Mouse (Mus musculus) CD8-positive naive resting alpha-beta T cell, adult 2 months (primary cell): Measurements from ENCODE around the gene Ddt.
"Not testable (repeated sequence)": the region's sequence is repeated elsewhere in the genome, so short reads cannot be mapped to it uniquely, and the experiment has no call there.

Experiments used
- DNase-seq, 2 experiments: peaks; one replicate each; pipeline ENCODE4 v3.0.0; 2022; ENCODE audit warnings: low read depth in 2 of 2, low spot score in 2 of 2

Gene Ddt

DNA sequence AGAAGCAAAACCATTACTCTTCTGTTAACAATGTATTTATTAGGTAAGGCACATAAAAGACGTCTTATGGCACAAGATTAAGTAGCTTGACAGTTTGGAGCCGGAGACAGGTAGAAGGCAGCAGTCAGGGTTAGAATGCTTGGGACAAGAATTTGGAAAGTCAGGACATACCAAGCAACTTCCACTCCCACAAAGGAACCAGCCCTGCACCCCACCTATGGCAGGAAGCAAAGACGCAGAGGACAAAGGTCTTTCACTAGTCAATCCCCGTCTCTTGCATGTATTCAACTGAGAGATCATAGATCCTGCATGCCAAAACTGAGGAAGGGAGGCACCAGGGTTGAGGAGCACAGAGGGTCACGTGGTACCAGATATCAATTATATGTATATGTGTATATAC, 888 bp upstream of the Ddt start:
- DNase-seq: no peak

DNA sequence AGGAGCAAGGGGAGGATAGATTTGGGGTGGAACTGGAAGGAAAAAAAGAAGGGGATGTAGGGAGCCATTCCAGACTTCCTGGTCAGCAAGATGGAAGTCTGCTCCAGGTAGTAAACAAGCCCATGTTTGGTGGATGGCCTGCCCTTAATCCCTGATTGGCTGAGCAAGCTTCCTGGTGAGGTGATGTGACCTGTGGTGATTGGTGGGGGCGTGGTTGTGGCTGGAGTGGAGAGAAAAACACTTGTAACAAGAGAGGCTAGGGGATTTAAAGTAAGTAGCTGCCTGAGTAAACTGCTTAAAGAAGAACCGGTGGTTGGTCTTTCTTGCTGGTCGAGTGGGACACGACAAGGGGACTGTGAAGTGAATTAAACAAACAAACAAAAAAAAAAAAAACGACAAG, 5.5 kb downstream of the Ddt start:
- not testable (repeated sequence) for DNase-seq

DNA sequence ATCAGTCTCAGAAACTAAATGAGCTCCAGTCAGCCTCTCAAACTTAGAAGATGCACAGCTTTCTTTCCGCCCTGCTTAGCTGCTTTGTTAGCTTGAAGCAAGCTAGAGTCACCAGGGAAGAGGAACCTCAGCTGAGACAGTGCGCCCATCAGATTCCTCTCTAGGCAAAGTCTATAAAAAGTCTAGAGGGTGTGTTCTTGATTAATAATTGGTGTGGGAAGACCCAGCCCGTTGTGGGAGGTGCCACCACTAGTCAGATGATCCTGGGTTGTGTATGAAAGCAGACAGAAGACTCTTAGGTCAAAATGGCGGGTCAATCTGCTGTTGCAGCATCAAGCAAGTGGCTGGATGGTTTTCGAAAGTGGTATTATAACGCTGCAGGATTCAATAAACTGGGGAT, 6.4 kb downstream of the Ddt start:
- no peak for DNase-seq

DNA sequence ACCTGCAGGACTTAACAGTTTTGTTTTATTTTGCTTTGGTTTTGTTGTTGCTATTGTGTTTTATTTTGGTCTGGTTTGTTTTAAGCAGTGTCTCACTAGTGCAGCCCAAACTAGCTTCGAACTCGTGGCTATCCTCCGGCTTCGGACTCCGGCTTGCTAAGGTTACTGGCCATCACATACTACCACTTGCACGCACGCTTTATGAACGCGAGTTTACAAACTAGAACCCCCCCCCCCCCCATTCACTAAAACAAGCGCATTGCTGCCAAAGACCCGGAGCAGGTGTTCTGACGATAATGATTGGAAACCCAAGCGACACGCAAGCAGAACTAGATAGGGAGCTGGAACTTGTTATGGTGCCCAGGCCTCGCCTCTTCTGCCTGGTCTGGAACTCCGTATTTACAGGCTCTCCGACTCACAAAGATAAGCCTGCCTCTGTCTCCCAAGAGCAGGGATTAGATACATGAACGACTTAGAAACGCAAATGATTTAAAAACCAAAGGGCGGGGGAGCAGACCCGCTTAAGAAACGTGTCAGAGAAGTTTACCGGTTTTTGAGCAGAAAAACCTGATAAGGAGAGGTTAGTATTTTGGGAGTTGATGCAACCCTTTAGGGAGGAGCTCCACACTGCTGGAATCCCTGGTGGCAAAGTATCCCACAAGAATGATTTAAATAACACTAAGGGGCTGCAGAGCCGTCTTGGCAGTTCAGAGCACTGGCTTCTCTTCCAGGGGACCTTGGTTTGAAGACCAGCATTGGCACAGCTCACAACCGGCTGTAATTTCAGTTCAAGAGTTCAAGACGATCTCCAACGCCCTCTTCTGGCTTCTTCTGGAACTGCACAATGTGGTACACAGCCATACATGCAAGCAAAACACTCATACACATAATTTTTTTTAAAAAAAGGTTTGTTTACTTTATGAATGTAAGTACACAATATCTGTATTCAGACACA, 8.4 kb downstream of the Ddt start:
- peak; percentile 72 to 80 for DNase-seq

DNA sequence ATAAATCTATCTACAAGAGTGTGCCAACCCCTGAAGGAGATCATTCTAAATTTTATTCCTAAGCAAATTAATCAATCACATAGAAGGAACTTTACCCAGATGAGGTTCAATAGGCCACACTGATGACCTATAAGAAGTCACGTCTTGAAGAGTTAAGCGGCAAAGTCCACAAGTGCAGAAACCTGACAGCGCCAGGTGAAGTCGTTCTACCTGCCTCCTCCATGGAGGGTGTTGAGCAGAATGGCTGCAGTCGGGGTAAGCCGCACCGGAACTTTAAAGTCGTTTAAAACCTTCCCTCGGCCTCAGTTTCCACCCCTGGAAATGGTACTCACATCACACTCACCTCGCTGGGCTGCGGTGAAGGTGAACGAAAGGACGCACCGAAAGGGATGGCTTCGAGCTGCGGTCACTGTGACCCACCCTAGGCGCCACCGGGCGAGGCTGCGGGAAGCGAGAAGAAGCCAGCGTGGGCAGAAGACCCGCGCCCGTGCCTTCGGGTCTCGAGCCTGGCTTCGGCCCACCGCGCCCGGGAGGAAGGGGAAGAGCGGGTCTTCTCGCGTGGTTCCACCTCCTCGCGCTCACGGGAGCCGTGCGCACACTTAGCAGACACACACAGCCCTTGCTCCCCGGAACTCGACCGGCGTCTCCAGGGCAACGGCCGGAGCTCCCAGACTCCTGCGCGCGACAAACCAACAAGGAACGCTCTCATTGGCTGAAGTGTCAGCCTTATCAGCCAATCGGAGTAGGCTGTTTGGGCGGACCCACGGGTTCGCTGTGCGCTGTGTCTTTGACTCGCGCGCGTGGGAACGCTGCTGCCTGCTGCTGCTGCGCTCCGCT, 9.3 kb downstream of the Ddt start, which contains the start of gene Cabin1:
Cabin1 (minus strand) TSS at position 660 of the 837 bp plus-strand sequence.
- peak; percentile 97 to 98 for DNase-seq

DNA sequence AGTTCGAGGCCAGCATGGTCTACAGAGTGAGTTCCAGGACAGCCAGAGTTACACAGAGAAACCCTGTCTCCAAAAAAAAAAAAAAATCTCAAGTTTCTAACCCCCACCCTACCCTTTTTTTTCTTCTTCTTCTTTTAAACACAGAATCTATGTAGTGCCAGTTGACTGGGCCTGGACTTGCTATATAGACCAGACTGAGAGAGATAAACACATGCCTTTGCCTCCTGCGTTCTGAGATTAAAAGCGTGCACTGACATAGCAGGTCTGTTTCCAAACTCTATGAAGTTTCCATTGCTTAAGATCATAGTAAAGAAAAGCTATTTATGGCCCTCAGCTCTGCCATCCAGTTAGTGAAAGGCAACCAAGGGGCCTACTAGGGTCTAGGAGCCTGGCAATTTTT, 10.8 kb downstream of the Ddt start:
- no peak for DNase-seq

DNA sequence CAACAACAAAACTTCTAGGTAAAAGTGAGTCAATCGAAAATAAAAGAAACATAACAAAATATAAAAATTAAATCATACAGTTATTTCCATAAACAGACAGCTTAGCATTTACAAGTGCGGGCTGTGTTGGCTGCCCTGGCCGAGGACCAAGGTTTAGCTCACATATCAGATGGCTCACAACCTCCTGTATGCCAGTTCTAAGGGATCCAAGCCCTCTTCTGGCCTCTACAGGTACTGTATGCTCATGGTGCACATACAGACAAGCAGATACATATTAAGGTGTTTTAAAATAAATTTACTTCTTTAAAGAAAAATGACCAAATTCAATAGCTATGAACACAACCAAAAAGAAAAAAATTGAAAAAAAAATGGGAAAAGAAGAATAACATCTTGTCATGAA, 12.9 kb downstream of the Ddt start:
- no peak for DNase-seq

DNA sequence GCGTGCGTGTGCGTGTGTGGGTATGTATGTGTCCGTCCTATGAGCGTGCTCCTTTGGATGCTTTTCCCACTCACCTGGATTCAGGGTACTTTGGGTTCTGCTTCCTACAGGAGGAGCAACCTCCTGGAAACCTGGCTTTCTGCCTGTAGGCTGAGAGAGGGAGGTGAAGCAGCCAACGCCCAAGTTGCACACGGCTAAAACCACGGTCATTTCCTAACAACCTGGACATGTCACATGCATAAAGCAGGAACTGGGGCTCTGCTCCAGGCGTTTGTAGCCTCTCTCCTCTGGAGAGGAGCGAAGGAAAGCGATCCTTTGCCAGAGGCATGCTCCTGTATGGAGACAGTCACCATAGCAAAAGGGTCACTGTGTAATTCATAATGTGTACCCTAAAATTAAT, 16.5 kb downstream of the Ddt start:
- no peak for DNase-seq

DNA sequence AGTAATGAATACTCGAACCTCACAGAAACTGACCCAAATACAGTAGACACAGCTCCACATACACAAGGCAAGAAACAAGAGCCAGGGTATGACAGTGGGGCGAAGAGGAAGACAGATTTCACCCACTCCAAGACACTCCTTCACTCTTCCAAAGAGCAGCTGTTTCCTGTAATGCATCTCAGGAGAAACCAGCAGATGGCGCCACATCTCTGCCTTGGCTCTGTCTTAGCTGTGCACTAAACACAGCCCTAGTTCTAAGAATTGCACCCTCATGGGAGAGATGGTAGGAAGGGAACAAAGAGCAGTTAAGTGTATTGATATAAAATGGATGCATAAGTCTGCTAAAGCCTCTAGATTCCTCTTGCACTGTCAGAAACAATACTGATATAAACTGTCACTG, 29.2 kb downstream of the Ddt start:
- DNase-seq: peak; percentile 73 to 81

DNA sequence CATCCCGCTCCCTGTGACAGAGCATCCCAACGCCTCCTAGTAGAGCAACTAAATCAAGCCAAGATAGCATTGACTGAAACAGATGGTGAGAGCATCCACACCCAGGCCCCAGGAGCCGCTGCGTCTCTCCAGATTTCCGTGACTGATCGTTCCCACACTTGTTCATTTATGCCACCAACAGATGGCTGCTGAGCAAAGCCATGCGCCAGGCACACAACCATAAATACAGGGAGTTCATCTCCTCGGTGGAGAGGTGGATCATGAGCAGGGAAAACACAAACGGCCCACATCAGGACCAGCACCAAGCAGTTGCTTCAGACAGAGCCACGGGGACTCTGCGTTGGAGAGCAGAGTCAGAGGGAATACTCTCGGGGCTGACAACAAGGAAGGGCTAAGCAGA, 29.8 kb downstream of the Ddt start:
- no peak for DNase-seq

DNA sequence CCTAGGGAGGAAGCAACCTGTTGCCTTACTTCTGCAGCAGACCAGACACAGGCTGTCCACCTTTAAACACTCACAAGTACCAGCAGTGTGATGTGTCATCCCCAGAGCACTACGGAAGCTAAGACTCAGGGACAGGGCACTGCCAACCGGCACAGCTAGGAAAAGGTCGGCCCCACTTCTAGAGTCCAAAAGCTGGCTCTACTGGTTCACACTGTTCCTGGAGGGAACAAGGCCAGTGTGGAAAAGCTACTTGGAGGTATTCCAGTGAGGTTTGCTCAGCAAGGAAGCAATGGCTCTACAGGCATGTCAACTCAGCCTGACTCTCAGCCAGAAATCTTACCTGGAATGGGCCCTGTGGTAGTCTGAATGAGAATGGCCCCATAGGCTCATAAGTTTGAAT, 32.3 kb downstream of the Ddt start:
- DNase-seq: no peak

DNA sequence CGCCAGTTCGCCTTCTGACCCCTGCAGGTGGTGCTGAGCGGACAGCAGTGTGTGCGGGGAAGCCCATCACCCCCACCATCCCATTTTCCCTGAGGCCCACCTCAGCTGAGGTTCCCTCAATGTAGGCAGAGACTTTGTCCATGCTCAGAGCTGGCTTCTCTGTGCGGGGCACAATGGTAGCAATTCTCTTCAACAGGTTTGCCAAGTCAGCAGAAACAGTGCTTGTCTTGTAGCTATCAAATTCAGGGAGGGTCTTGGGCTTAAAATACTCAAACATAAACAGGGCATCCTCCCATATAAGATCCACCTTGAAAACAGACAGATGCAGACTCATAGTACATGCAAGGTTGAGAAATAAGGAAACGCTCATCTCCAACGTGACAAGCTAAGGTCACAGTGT, 47.8 kb downstream of the Ddt start:
- DNase-seq: no peak
